Mouse (Mus musculus): ENCODE results near the gene Sorcs1.
A peak's percentile ranks its signal among the peaks of the same experiment; 100 is the strongest.

Sorcs1 gene

DNA sequence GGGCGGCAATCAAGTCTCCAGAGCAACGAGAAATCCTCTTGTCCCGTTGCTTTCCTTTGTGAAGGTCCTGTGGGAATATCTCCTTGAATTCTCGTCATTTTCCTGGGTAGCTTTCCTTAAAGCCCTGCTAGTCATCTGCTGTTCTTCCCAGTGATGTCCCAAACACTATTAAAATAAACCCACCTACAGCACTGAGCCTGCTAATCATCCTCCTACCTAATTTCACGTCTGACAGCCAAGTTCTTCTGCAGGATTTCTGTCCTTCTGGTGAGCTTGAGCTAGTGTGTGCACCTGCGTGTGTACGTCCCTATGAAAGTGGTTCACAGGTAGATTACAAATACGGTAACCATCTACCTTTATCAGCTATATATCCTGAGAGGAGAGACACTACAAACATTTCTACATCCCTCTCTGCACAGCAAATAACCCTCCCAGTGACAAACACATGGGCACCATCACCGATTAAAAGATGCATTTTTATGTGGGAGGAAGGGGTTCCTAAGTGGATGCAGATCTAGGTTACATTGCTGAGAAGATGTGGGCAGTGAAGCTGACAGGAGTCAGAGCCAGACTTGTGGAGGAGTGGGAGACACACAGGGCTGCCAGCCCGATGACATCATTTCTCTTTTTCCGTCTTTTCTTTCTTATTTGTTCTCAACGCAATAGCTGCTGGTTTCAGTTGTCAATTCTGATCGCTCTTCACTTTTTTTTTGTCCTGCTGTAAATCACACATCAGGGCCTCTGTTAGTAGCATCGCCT is 259.3 kb downstream of the Sorcs1 start:
- DNase-seq (ENCODE audit: low spot score in 2 of 2) = no peak

DNA sequence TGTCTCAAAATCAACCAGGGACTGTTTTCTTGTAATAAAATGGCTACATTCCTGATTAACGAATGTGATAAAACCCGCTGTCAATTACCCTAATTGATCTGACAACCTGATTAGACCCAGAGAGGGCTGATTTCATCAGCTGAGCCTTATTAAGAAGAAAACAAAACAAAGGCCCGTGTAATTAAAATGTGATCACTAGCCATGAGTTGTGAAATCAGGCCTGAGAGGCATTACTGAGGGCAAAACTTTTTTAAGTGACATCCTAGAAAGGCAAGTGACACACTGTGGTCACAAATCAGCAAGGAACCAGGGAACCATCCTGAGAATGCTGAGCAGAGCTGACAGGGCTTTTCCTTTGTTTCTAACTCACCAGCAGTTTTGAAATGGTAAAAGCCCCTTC is 267.9 kb downstream of the Sorcs1 start:
- no peak for DNase-seq (ENCODE audit: low spot score in 2 of 2)

DNA sequence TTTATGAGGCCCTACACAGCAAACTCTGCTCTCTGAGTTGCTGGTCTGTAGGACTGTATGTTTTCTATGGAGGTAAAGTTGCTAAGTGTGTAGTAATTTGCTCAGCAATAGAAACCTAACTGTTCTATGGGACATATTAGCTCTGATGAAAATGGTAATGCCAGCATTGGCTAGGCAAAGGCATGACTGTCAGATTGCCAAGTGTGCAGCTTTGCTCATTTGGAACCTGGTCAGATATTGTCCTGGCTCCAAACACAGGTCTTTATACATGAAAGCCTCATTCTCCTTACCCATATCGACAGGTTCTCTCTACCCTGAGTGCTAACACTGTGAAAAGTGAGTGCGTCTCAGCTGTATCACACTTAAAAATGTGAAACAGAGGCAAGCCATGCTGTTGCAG is 280.1 kb downstream of the Sorcs1 start:
- DNase-seq (ENCODE audit: low spot score in 2 of 2) = no peak

DNA sequence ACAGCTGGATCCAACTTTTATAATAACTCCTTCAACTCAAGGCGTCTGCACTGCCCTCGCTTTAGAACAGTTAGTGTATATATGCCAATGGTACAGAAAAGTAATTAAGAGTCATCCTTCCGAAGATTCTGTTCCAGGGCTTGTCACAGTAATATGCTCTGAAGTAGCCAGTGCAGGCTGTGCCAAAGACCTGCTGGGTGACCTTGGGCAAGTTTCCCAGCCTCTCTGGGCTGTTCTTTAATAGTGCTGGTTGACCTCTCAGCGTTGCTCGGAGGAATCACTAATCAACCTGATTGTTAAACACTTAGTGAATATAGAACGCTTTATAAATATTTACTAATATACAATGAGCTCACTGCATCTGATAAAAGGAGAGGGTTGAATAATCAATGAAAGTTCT is 282.7 kb downstream of the Sorcs1 start:
- no peak for DNase-seq (ENCODE audit: low spot score in 2 of 2)

DNA sequence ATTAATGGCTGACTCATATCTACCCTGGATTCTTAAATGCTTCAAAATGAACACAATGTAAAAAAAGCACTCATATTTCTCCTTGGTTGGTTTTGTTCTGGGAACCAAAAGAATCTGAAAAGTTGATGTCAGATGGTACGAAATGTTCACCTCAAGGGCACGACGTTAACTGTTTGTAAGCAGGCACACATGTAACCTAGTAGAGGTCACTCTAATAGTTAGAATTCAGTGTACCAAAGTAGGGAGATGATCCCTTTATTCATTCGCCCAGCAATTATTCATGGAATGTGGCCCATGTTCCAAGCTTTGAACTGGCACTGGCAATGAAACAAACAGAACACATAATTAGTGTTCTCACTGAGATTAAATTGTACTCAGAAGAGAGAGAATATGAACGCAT is 284.3 kb downstream of the Sorcs1 start:
- DNase-seq (ENCODE audit: low spot score in 2 of 2) = no peak

DNA sequence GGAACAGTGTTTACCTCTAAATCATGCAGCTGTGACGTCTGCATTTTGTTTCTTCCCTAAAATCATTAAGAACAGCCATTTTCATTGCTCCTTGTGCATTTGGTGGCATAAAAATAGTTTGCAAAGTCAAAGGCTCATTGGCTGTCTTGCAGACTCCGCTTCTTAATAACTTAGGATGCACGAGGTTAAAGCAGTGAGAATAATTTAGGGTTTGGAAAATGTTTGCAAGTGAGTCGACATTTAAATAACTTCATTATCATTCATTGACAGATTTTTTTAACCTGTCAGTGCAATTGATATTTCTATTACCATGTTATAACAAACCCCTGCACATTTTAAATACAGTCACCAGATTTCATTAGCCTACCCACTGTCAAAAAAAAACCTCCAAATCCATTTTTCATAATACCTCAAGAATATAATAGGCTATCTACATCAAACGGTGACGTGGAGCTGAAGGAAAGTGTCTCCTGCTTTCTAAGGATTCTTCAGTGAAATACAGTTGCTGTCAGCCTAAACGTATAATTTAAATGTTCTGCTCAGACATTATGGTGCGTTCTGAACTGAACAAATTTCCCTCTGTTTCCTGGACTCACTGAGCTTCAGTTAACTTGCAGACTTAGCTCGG is 288.4 kb downstream of the Sorcs1 start:
- no peak for DNase-seq (ENCODE audit: low spot score in 2 of 2)

DNA sequence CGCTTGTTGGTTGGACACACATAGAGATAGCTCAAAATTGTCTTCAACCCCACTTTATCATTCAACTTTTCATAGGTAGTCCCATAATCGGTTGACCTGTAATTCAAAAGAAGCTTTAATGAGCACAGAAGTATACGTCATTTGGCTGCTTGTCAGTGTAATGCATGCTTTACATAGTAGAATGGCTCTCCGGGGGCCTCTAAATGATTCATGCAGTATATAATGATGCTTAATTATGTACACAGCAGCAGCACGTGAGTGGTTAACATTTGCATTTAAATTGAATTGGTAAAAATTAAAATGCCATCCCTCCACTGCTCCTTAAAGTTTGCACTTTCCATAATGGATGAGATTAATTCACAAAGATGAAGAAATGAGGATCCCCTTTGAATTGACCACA is 299.5 kb downstream of the Sorcs1 start:
- DNase-seq (ENCODE audit: low spot score in 2 of 2) = no peak

DNA sequence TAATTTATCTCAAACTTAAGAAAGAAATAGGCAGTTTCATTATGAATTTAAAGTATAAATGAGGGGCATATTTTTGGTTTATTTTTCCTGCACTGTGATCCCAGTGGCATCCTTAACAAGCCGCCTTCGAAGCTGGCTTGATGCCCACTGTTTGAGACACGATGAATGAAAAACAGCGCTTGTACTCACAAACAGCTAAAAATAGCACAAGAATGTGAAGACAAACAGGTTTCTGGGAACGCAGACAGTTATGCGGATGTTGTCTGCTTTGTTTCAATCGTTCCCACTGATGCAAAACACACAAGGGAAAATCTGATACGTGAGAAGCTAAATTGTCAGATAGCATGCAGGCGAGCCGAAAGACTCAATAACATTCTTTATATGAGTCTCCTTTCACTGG is 303.7 kb downstream of the Sorcs1 start:
- DNase-seq (ENCODE audit: low spot score in 2 of 2) = no peak

DNA sequence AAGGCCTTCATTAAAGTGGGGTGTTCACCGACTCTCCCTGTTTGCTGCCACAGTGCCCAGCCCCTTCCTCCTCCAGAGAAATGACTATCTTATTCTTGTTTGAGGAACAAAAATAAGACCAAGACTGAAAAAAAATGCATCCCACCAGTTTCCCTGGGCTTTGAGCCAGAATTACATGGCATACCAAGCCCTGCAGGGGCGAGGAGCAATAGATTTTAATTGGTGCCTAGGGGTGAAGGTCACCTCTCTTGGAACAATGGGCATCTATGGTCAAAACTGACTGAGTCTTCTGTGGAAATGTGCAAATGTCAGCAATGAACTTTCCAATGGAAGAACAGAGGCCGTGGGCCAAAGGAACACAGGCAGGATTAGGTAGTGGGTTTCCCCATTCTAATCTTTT is 312.0 kb downstream of the Sorcs1 start:
- no peak for DNase-seq (ENCODE audit: low spot score in 2 of 2)

DNA sequence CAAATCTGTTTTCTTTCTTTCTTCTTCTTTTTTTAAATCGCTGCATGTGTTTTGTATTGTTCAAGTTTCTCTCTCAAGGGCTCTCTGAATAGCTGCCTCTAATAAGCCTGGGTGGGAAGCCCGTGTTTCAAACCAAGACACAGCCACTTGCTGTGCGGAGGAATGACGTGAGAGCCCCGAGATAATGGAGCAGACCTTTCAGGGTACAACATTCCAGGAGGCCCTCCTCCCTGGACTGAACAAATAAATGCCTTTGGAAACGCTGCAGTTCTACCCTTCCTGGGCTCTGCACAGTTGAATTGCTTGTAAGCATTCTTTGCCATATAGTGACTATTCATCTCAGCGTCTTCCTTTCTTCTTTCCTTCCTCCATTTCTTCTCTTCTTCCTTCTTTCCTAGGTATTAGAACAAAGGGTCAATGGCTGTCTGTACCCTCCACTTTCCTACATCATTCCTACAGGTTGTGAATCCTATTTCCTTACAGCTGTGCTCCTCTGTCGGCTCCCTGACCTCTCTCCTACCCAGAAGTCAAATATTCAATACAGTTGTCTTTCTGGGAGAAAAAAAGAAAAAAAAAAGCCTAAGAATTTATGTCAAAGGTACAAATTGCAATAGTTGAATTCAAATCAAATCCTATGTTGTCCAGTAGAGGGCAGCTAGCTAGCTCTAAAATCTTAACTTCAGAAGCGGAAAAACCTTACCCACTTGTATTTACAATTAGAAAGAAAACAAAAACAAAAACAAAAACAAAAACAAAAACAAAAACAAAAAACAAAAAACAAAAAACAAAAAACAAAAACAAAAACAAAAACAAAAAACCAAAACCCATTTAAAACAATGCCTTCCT is 315.6 kb downstream of the Sorcs1 start:
- DNase-seq (ENCODE audit: low spot score in 2 of 2) = no peak

DNA sequence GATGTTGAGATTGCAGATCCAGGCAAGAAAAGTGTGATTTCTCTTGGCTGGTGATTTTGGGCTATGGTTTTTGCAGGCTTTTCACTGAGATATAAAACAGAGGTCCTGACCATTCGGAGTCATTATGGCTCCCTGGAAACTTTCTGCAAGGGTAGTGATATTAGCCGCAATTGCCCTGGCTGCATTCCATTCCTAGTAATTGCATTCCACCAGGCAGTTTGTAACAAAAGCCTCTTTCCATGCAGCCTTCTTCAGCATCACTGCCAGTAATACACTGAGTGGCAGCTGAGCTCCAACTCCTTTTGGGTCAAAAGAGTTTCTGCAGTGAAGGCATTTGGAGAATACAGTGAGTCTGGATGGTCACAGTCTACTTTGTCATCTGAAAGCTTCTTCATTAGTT is 319.9 kb downstream of the Sorcs1 start:
- no peak for DNase-seq (ENCODE audit: low spot score in 2 of 2)

DNA sequence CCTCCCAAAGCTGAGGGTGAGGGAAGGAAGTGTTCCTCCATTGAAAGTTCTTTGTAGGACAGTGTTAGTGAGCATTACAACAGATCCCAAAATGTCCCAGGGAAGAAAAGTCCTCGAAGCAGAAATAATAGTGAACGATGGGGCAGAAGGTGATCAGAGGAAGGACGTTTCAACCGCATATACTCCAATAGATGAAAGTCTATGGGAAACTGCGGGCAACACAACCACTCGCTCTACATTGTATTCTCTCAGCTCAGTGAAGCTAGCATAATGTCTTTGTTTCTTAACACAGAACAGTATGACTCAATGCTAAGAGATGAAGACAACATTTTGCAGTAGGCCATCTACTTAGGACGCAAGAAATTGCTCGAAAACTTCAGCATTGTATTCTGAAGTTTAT is 339.2 kb downstream of the Sorcs1 start:
- no peak for DNase-seq (ENCODE audit: low spot score in 2 of 2)

DNA sequence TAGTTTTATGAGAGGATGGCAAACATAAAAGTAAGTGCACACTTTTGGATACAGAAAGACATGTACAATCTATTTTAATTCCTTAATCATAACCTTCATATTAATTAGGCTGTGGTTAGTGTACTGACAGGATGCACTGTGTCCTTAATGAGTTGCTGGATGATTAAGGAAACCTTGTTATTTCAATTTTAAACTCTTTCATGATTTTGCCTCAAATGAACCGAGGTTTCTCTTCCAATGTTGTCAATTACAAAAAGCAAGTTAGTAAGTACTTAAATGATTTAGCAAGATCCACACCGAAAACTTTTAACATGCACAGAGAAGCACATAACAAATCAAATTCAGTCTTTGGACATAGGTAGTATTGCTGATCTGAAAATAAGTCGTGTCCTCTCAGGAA is 341.7 kb downstream of the Sorcs1 start:
- DNase-seq (ENCODE audit: low spot score in 2 of 2) = no peak

DNA sequence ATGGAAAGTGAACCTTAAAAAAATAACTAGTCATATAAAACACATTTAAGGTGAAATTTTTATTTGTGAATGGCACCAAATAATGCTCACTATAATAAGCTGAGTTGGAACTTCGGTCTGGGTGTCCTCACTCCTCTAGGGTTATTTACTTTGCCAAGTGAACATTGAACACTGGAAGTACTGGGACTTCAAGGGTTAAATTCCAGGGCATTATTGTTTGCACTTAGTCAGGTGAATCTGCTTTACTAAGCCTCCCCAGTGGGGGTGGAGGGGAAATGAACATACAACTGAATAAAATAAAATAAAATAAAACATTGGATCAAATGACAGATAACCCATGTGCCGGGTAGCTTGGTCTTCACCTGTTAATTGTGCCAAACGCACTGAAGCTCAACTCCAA is 347.3 kb downstream of the Sorcs1 start:
- no peak for DNase-seq (ENCODE audit: low spot score in 2 of 2)

DNA sequence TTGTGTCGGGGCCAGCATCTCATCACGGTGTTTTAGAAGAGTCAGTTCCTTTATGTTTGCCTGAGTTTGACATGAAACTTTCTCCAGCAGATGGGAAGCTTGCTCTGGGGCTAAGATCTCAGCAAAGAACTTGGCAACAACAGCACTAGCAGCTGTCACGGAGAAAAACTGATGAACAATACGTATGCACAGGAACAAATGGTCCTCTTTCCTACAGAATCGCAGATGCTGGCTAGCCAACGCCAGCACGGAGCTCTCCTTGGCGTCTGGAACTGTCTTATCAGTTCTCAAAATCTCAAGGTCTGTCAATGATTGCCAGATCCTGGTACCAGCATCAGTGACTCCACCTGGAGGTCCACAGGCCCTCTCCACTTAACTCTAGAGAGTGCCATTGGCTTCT is 350.6 kb downstream of the Sorcs1 start:
- DNase-seq (ENCODE audit: low spot score in 2 of 2) = no peak

DNA sequence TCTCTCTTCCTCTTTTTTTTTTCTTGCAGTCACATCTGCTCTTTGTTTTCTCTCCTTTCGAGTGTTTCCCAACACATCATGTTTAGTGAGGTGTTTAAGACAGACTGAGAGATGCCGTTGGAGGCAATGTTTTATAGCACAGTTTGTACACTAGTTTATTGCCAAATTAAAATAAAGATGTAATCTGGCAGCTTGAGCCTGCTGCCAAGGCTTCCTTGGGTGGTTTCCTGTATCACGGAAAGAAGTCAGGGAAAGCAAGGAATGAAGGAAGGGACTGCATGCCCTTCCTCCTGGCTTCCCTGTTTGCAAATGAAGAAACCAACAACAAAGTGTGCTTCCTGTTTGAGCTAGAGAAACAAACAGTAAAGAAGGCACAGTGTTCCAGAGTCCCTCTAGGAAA is 352.3 kb downstream of the Sorcs1 start:
- DNase-seq (ENCODE audit: low spot score in 2 of 2) = no peak

DNA sequence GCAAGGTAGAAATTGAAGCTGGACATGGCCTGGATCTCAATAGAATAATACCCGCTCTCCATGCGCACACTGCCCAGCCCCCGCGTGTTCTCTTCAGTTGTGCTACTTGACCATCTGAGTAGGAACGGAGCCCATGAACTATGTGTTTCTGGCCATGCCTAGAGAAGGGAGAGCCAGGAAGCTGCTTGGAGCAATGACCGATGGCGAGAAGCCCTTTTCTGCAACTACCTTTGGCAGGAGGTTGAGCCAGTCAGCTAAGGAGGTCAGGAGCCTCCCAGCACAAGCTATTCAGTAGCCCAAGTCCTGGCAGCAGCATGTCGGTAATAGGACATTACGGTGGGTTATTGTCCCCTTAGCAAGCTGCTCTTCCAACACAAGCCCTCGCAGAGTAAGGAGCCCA is 352.8 kb downstream of the Sorcs1 start:
- DNase-seq (ENCODE audit: low spot score in 2 of 2) = no peak

DNA sequence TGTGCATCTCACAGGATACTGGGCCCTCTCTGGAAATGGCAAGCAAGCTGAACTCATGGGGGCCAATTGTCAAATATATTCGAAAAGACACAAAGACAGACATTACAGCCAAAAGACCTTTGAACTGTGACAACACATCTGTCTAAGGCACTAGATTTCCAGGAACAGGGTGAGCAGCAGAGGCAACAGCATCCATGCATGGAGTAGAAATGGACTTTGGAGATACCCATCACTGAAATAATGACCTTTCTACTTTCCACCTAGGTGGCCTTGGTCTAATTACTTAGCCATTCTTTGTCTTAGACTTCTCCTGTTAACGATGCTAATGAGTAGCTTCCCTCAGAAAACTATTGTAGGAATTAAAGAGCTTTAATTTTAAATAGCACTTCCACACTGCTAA is 371.4 kb downstream of the Sorcs1 start:
- no peak for DNase-seq (ENCODE audit: low spot score in 2 of 2)

DNA sequence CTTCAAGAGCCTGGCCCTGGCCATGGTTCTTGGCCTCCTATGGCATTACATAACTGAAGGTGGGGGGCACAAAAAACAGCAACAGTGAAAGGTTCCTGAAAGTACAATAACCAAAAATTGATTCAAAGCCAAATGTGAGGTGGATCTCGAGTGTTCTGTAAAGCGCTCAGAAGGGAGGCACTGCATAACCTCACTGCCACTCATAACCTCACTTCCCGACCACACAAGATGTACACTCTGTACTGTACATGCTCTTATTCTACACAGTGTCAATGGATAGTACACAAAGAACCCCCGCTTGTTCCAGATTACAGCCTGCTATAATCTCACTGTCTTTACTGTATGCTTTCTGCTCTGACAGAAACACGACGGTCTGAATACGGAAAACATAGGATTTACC is 384.2 kb downstream of the Sorcs1 start:
- DNase-seq (ENCODE audit: low spot score in 2 of 2) = no peak

DNA sequence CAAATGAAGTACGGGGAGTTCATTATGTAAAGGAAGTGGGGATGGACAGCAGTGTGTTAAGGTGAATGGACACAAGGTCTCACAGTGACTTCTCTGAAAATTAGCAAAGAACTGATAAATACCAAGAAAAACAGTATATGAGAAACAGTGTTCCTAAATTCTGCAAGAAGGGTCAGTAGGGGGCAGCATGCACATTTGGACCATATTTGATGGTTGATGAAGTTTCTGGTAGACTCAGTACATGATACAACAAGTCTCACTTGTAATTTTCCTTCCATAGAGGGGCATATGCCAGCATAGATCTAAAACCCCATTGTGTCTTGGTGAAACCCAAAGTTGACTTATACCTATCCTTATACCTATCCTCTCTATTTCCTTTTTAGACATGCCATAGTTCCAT is 414.0 kb downstream of the Sorcs1 start:
- no peak for DNase-seq (ENCODE audit: low spot score in 2 of 2)

DNA sequence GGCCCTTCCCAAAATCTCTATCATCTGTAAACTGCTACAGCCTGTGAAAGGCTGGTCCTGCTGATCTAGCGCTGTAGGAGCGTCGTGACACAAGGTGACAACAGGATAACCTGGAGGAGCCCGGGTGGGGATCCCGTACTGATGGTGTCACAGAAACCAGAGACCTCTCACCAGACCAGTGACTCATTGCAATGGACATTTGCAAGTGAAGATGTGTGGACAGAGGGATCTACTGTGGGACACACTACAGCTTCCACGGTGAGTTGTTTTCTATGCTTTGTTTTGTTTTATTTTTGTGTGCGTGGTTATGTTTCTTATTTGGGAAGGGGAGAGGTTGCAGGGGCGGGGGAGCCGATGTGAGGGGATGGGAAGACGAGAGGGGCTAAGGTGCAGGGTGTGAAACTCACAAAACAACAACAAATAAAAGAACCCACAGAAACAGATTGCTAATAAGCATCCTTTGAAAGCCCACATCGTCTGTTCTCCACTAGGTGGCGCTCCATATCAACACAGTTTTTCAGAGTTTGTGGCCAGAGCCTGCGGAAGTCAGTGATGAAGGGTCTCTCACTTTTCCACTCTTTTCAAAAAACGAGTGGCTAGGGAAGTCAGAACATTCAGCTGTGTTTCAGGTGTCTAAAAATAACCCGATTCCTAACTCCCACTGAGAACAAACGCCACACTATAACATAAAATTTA is 419.6 kb downstream of the Sorcs1 start:
- peak in 1 of 2 experiments; percentile 59 for DNase-seq (ENCODE audit: low spot score in 2 of 2)

DNA sequence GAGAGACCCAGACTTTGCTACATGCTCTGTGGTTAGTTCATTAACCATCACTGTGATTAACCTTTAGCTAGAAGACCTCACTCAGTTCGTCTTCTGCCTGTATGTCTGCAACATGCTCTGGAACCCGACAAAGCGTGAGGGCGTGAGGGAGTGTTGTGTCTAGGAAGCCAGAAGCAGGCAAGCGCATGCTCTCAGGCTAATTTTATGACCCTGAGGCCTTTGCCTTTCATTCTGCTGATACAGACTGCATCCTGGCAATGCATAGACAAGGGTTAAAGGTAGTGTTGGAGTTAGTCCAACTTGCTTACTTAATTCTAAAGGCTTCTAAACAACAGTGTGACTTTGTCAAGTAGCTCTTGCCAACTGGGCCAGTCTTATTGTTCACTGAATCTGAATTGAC is 458.0 kb downstream of the Sorcs1 start:
- DNase-seq (ENCODE audit: low spot score in 2 of 2) = no peak

Measured in spleen, postnatal 4 days (tissue).